Mouse (Mus musculus) liver, embryonic 16.5 days (tissue): ENCODE measurements around the gene Ccr8. TPM values are rescaled to one million over a fixed set of nuclear protein-coding genes. Genes with fewer than 3 reads are reported as not detected.

Experiments
- ATAC-seq: fragments of 200-750 bp; cut with Nextera tagmentation; 2 replicates; pipeline ENCODE4 v1.8.0; 2017; ENCODE audit warnings: low read depth, mild to moderate bottlenecking, moderate number of reproducible peaks, moderate library complexity
- H3K27ac ChIP-seq: fragments of 300-500 bp; sonication (generic); 2 replicates; pipeline ENCODE4 v1.5.1; 2014; ENCODE audit warnings: mild to moderate bottlenecking, low read length
- H3K27me3 ChIP-seq: fragments of 300-500 bp; sonication (generic); 2 replicates; pipeline ENCODE4 v1.6.1; 2014; ENCODE audit warnings: low read depth, low read length, mixed read lengths; ENCODE audit not compliant: control insufficient read depth, insufficient read depth
- H3K36me3 ChIP-seq: fragments of 300-500 bp; sonication (generic); 2 replicates; pipeline ENCODE4 v1.6.1; 2014; ENCODE audit warnings: mild to moderate bottlenecking; ENCODE audit not compliant: control insufficient read depth, insufficient read depth
- H3K4me1 ChIP-seq: fragments of 300-500 bp; sonication (generic); 2 replicates; pipeline ENCODE4 v1.6.1; 2014; ENCODE audit warnings: low read depth, low read length, mixed read lengths; ENCODE audit not compliant: control insufficient read depth
- H3K4me2 ChIP-seq: fragments of 300-500 bp; sonication (generic); 2 replicates; pipeline ENCODE4 v1.6.1; 2014; ENCODE audit warnings: low read depth, low read length, mixed read lengths
- H3K4me3 ChIP-seq: fragments of 300-500 bp; sonication (generic); 2 replicates; pipeline ENCODE4 v1.5.1; 2014; ENCODE audit warnings: low read depth, mild to moderate bottlenecking, low read length
- H3K9ac ChIP-seq: fragments of 300-500 bp; sonication (generic); 2 replicates; pipeline ENCODE4 v1.6.1; 2014; ENCODE audit warnings: low read depth, low read length
- H3K9me3 ChIP-seq: fragments of 300-500 bp; sonication (generic); replicated peaks from 2 replicates; pipeline ENCODE4 v1.6.1; 2016; ENCODE audit warnings: low read length; ENCODE audit not compliant: control insufficient read depth
- WGBS: fragments of 180-500 bp; shearing (Covaris S2); extraction: QIAGEN DNeasy Blood & Tissue Kit; methylation state at CpG from one replicate; pipeline ENCODE4 v1.1.7; 2014; ENCODE audit not compliant: insufficient replicate concordance; 5-methylcytosine and 5-hydroxymethylcytosine counted together
- polyA plus RNA-seq: library from polyadenylated mRNA; unstranded; fragments of >200 nt; fragmentation: Nextera tagmentation; extraction: Ambion mirVana; gene quantifications from 2 replicates; pipeline ENCODE4 v1.2.1, GENCODE M21; 2015

Ccr8 gene
- polyA plus RNA-seq, 1 experiment from 2014 or later = not detected

- H3K4me1 ChIP-seq = peaks cover 65% of the 10 kb centered on the region
- H3K27ac ChIP-seq = peak overlapping the region; percentile 99
- no peaks in the 10 kb centered on the region for H3K9me3 ChIP-seq
- peak; percentile 37 for ATAC-seq
- H3K4me2 ChIP-seq = peak overlapping the region; percentile 76
- no peaks in the 10 kb centered on the region for H3K27me3 ChIP-seq
- H3K4me3 ChIP-seq = peak overlapping the region; percentile 62
- H3K36me3 ChIP-seq = peaks cover 30% of the 10 kb centered on the region
- peak overlapping the region; percentile 84 for H3K9ac ChIP-seq
- WGBS = 26% methylated on average over 2 of the region's 2 CpGs
Measured at GRCm38 (mm10) chr9:120114789-120115151, 22.9 kb downstream of the Ccr8 start.

GRCm38 (mm10) chr9:120115580-120115979 lies 23.7 kb downstream of the Ccr8 start:
- peaks cover 65% of the 10 kb centered on the region for H3K4me1 ChIP-seq
- H3K27ac ChIP-seq = peak overlapping the region; percentile 99
- WGBS = 17% methylated on average over 5 of the region's 5 CpGs
- H3K36me3 ChIP-seq = peaks cover 38% of the 10 kb centered on the region
- H3K9me3 ChIP-seq = no peaks in the 10 kb centered on the region
- peak; percentile 84 for ATAC-seq
- H3K27me3 ChIP-seq = no peaks in the 10 kb centered on the region
- H3K4me3 ChIP-seq = peak overlapping the region; percentile 62
- peak overlapping the region; percentile 76 for H3K4me2 ChIP-seq
- peak overlapping the region; percentile 84 for H3K9ac ChIP-seq

GRCm38 (mm10) chr9:120116184-120116624 lies 24.3 kb downstream of the Ccr8 start:
- Histone ChIP-seq H3K27me3 (no peaks in the 10 kb centered on the region), H3K27ac (peak overlapping the region; percentile 99), H3K9me3 (no peaks in the 10 kb centered on the region), H3K4me2 (peak overlapping the region; percentile 76), H3K4me3 (peak overlapping the region; percentile 62), H3K9ac (peak overlapping the region; percentile 84), H3K36me3 (peaks cover 44% of the 10 kb centered on the region), H3K4me1 (peaks cover 65% of the 10 kb centered on the region)
- WGBS = 17% methylated on average over 8 of the region's 8 CpGs
- ATAC-seq = peak; percentile 73

GRCm38 (mm10) chr9:120118212-120118611 lies 26.3 kb downstream of the Ccr8 start:
- H3K27ac ChIP-seq = peak overlapping the region; percentile 99

GRCm38 (mm10) chr9:120120503-120120902 lies 28.6 kb downstream of the Ccr8 start:
- no peak overlapping the region for H3K9ac ChIP-seq
- H3K4me3 ChIP-seq = no peak overlapping the region
- H3K4me1 ChIP-seq = peaks cover 34% of the 10 kb centered on the region
- H3K36me3 ChIP-seq = peaks cover 77% of the 10 kb centered on the region
- no peak overlapping the region for H3K4me2 ChIP-seq
- 88% methylated on average over 7 of the region's 7 CpGs for WGBS
- H3K9me3 ChIP-seq = no peaks in the 10 kb centered on the region
- H3K27me3 ChIP-seq = no peaks in the 10 kb centered on the region
- no peak for ATAC-seq
- H3K27ac ChIP-seq = no peak overlapping the region

More at GRCm38 (mm10) chr9:120118212-120118611, 26.3 kb downstream of the Ccr8 start:
- no peak for ATAC-seq
- peaks cover 50% of the 10 kb centered on the region for H3K4me1 ChIP-seq
- H3K4me3 ChIP-seq = peak overlapping the region; percentile 62
- peaks cover 63% of the 10 kb centered on the region for H3K36me3 ChIP-seq
- peak overlapping the region; percentile 76 for H3K4me2 ChIP-seq
- no peaks in the 10 kb centered on the region for H3K27me3 ChIP-seq
- H3K9me3 ChIP-seq = no peaks in the 10 kb centered on the region
- 72% methylated on average over 4 of the region's 4 CpGs for WGBS
- H3K9ac ChIP-seq = peak overlapping the region; percentile 84; the same call in 1 of the 2 replicates

GRCm38 (mm10) chr9:120126868-120127267 lies 35.0 kb downstream of the Ccr8 start:
- peaks cover 48% of the 10 kb centered on the region for H3K36me3 ChIP-seq
- 31% methylated on average over 11 of the region's 11 CpGs for WGBS
- H3K27me3 ChIP-seq = no peaks in the 10 kb centered on the region
- peak overlapping the region; percentile 84 for H3K4me2 ChIP-seq
- peak overlapping the region; percentile 71 for H3K27ac ChIP-seq
- peaks cover 20% of the 10 kb centered on the region for H3K4me1 ChIP-seq
- peak overlapping the region; percentile 63 for H3K9ac ChIP-seq
- no peaks in the 10 kb centered on the region for H3K9me3 ChIP-seq
- peak overlapping the region; percentile 98 for H3K4me3 ChIP-seq
- ATAC-seq = no peak

- under 1% methylated on average over 65 of the region's 72 CpGs for WGBS
- peak; percentile 94 for ATAC-seq
- peaks cover 20% of the 10 kb centered on the region for H3K4me1 ChIP-seq
- no peaks in the 10 kb centered on the region for H3K9me3 ChIP-seq
- peak within 1 kb of the TSS; percentile 85 for H3K27ac ChIP-seq
- peak within 1 kb of the TSS; percentile 94 for H3K9ac ChIP-seq
- no peaks in the 10 kb centered on the region for H3K27me3 ChIP-seq
- peak within 1 kb of the TSS; percentile 98 for H3K4me3 ChIP-seq
- H3K36me3 ChIP-seq = peaks cover 47% of the 10 kb centered on the region
- peak within 1 kb of the TSS; percentile 84 for H3K4me2 ChIP-seq
Measured at GRCm38 (mm10) chr9:120127538-120128251, 35.8 kb downstream of the Ccr8 start, which contains the start of gene Rpsa. Gene Rpsa (plus strand): TSS chr9:120127689.

GRCm38 (mm10) chr9:120129276-120129675 lies 37.4 kb downstream of the Ccr8 start:
- Histone ChIP-seq H3K4me1 (peaks cover 20% of the 10 kb centered on the region), H3K27ac (peak overlapping the region; percentile 85; the same call in 1 of the 2 replicates), H3K4me2 (peak overlapping the region; percentile 84), H3K9ac (peak overlapping the region; percentile 94), H3K36me3 (peaks cover 32% of the 10 kb centered on the region), H3K4me3 (peak overlapping the region; percentile 98), H3K9me3 (no peaks in the 10 kb centered on the region), H3K27me3 (no peaks in the 10 kb centered on the region)
- WGBS = 25% methylated on average over 10 of the region's 10 CpGs
- ATAC-seq = no peak

GRCm38 (mm10) chr9:120131784-120132288 lies 39.9 kb downstream of the Ccr8 start:
- no peaks in the 10 kb centered on the region for H3K27me3 ChIP-seq
- H3K4me1 ChIP-seq = peaks cover 16% of the 10 kb centered on the region
- H3K9ac ChIP-seq = no peak overlapping the region
- no peak for ATAC-seq
- H3K4me3 ChIP-seq = no peak overlapping the region
- no peak overlapping the region for H3K4me2 ChIP-seq
- H3K36me3 ChIP-seq = peaks cover 29% of the 10 kb centered on the region
- WGBS = 84% methylated on average over 3 of the region's 3 CpGs
- H3K27ac ChIP-seq = no peak overlapping the region
- no peaks in the 10 kb centered on the region for H3K9me3 ChIP-seq
